Mouse (Mus musculus) MEL (cell line): ENCODE measurements at regions not wholly inside any gene's neighbourhood (a gene's known extent, or its start where the extent isn't known, plus 50 kb on each side); places are given as distances from the start of the nearest gene placed in this dataset.

ENCODE experiments used
- DNase-seq: peaks from one replicate; pipeline ENCODE4 v3.0.0; 2011; ENCODE audit warnings: low read depth, low spot score
- H3K27ac ChIP-seq: 2 replicates; pipeline ENCODE4 v1.5.1; 2012; ENCODE audit warnings: low read depth, mild to moderate bottlenecking, control low read depth, low read length, moderate library complexity; ENCODE audit not compliant: control insufficient read depth
- H3K27me3 ChIP-seq, 2 experiments: fragments of 150-350 bp in 1 of 2; sonication (generic) in 1 of 2; 2 replicates each; pipeline ENCODE4 v1.6.1; 2012; ENCODE audit warnings: low read length in 2 of 2, mild to moderate bottlenecking in 2 of 2, improper control_type of control experiment in 1 of 2, moderate library complexity in 1 of 2; ENCODE audit not compliant: insufficient read depth in 2 of 2, control insufficient read depth in 1 of 2
- H3K36me3 ChIP-seq, 2 experiments: 2 replicates each; pipeline ENCODE4 v1.6.1; 2012 to 2014; ENCODE audit warnings: low read length in 2 of 2, improper control_type of control experiment in 1 of 2, inconsistent platforms in 1 of 2, mild to moderate bottlenecking in 1 of 2; ENCODE audit not compliant: insufficient read depth in 2 of 2, control insufficient read depth in 1 of 2
- H3K4me1 ChIP-seq, 2 experiments: fragments of 150-350 bp in 1 of 2; sonication (generic) in 1 of 2; 2 replicates each; pipeline ENCODE4 v1.6.1; 2012; ENCODE audit warnings: low read length in 2 of 2, improper control_type of control experiment in 1 of 2, mild to moderate bottlenecking in 1 of 2; ENCODE audit not compliant: insufficient read depth in 2 of 2, control insufficient read depth in 1 of 2
- H3K4me3 ChIP-seq, 2 experiments: fragments of 150-350 bp in 1 of 2; sonication (generic) in 1 of 2; 2 replicates each; pipeline ENCODE4 v1.5.1; 2012; ENCODE audit warnings: low read depth in 2 of 2, low read length in 2 of 2, mild to moderate bottlenecking in 2 of 2, moderate library complexity in 2 of 2, control low read depth in 1 of 2, improper control_type of control experiment in 1 of 2; ENCODE audit not compliant: control insufficient read depth in 1 of 2, insufficient read depth in 1 of 2
- H3K79me2 ChIP-seq: 2 replicates; pipeline ENCODE4 v1.6.1; 2012; ENCODE audit warnings: mild to moderate bottlenecking, low read length, moderate library complexity; ENCODE audit not compliant: control insufficient read depth, poor library complexity, insufficient read depth
- H3K9ac ChIP-seq: 2 replicates; pipeline ENCODE4 v1.6.1; 2012; ENCODE audit warnings: low read depth, mild to moderate bottlenecking, control low read depth, low read length, moderate library complexity; ENCODE audit not compliant: control insufficient read depth, poor library complexity, severe bottlenecking
- H3K9me3 ChIP-seq: fragments of 150-350 bp; sonication (generic); replicated peaks from 2 replicates; pipeline ENCODE4 v1.6.1; 2012; ENCODE audit warnings: mild to moderate bottlenecking, low read length, improper control_type of control experiment, moderate library complexity; ENCODE audit not compliant: insufficient read depth
- CTCF ChIP-seq, 3 experiments: IDR thresholded peaks in 2 of 3; conservative IDR thresholded peaks in 1 of 3; 2 replicates each; pipeline ENCODE4 v1.5.1; 2011 to 2012; ENCODE audit warnings: low read length in 3 of 3, low read depth in 2 of 3, mild to moderate bottlenecking in 2 of 3, improper control_type of control experiment in 1 of 3, inconsistent platforms in 1 of 3, mixed read lengths in 1 of 3, moderate library complexity in 1 of 3; ENCODE audit not compliant: control insufficient read depth in 1 of 3, insufficient read depth in 1 of 3, poor library complexity in 1 of 3, severe bottlenecking in 1 of 3
- E2F4 ChIP-seq: IDR thresholded peaks from 2 replicates; pipeline ENCODE4 v1.6.1; 2011; ENCODE audit warnings: low read depth, low read length, improper control_type of control experiment, borderline replicate concordance
- EP300 ChIP-seq, 2 experiments: IDR thresholded peaks; 2 replicates each; pipeline ENCODE4 v1.6.1; 2011; ENCODE audit warnings: improper control_type of control experiment in 2 of 2, low read length in 2 of 2, low read depth in 1 of 2, mild to moderate bottlenecking in 1 of 2
- ETS1 ChIP-seq: IDR thresholded peaks from 2 replicates; pipeline ENCODE4 v1.6.1; 2012; ENCODE audit warnings: low read depth, mild to moderate bottlenecking, inconsistent platforms, low read length, improper control_type of control experiment, moderate library complexity
- HCFC1 ChIP-seq: IDR thresholded peaks from 2 replicates; pipeline ENCODE4 v1.6.1; 2012; ENCODE audit warnings: low read depth, mild to moderate bottlenecking, inconsistent platforms, low read length, improper control_type of control experiment, moderate library complexity
- JUND ChIP-seq: IDR thresholded peaks from 2 replicates; pipeline ENCODE4 v1.6.1; 2011; ENCODE audit warnings: low read depth, mild to moderate bottlenecking, improper control_type of control experiment, low read length
- MAZ ChIP-seq: IDR thresholded peaks from 2 replicates; pipeline ENCODE4 v1.6.1; 2012; ENCODE audit warnings: low read depth, mild to moderate bottlenecking, inconsistent platforms, low read length, improper control_type of control experiment
- MEF2A ChIP-seq: IDR thresholded peaks from 2 replicates; pipeline ENCODE4 v1.6.1; 2014; ENCODE audit warnings: low read depth, mild to moderate bottlenecking, inconsistent platforms, low read length, improper control_type of control experiment; ENCODE audit not compliant: poor library complexity, insufficient replicate concordance, severe bottlenecking; ENCODE audit errors: extremely low read depth
- MYC ChIP-seq: IDR thresholded peaks from 2 replicates; pipeline ENCODE4 v1.6.1; 2011; ENCODE audit warnings: low read depth, mild to moderate bottlenecking, low read length, improper control_type of control experiment, moderate library complexity
- SIN3A ChIP-seq: IDR thresholded peaks from 2 replicates; pipeline ENCODE4 v1.6.1; 2012; ENCODE audit warnings: low read length, improper control_type of control experiment, inconsistent platforms
- SMC3 ChIP-seq: IDR thresholded peaks from 2 replicates; pipeline ENCODE4 v1.6.1; 2011; ENCODE audit warnings: low read depth, low read length, improper control_type of control experiment
- UBTF ChIP-seq: IDR thresholded peaks from 2 replicates; pipeline ENCODE4 v1.6.1; 2012; ENCODE audit warnings: low read depth, mild to moderate bottlenecking, inconsistent platforms, low read length, improper control_type of control experiment, moderate library complexity, borderline replicate concordance; ENCODE audit not compliant: insufficient read depth
- USF2 ChIP-seq, 2 experiments: IDR thresholded peaks; 2 replicates each; pipeline ENCODE4 v1.6.1; 2011 to 2012; ENCODE audit warnings: improper control_type of control experiment in 2 of 2, low read length in 2 of 2, borderline replicate concordance in 1 of 2, inconsistent platforms in 1 of 2, low read depth in 1 of 2, mild to moderate bottlenecking in 1 of 2; ENCODE audit not compliant: insufficient read depth in 1 of 2
- ZC3H11A ChIP-seq: IDR thresholded peaks from 2 replicates; pipeline ENCODE4 v1.6.1; 2012; ENCODE audit warnings: low read depth, mild to moderate bottlenecking, inconsistent platforms, low read length, improper control_type of control experiment
- ZKSCAN1 ChIP-seq: IDR thresholded peaks from 2 replicates; pipeline ENCODE4 v1.6.1; 2012; ENCODE audit warnings: low read depth, mild to moderate bottlenecking, inconsistent platforms, low read length, improper control_type of control experiment, moderate library complexity

DNA sequence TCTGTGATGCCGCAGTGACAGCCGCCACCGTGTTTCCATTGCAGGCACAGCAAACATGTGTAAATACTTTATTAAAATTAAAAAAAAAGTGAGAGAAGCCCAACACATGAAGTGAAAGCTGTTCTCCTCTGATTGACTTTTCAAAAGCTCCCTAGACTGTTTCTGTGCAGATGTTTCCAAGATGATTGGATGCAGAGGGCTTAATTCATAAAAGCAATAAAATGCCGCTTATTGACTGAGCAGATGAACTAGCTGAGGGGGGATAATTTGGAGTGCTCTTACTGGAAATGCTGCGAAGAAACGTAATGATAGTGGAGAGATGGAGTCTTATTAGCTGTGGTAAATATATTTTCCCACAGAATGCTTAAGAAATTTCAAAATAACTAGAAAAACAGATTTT, 170.4 kb downstream of the Rnf144a start:
- Histone ChIP-seq H3K9me3 (no peaks in the 10 kb centered on the region), H3K9ac (no peak overlapping the region), H3K4me1 (no peaks in the 10 kb centered on the region), H3K27me3 (no peaks in the 10 kb centered on the region), H3K27ac (no peak overlapping the region), H3K36me3 (no peaks in the 10 kb centered on the region), H3K4me3 (no peak overlapping the region), H3K79me2 (no peaks in the 10 kb centered on the region)
- TF ChIP-seq CTCF (IDR thresholded peaks at IDR 0.05 in 2 of 3, conservative IDR thresholded peaks at IDR 0.05 in 1 of 3; ENCODE audit: control insufficient read depth in 1 of 3, insufficient read depth in 1 of 3, low read depth in 2 of 3, low read length in 3 of 3, poor library complexity in 1 of 3, severe bottlenecking in 1 of 3) (no peak), SMC3 (no peak), MYC (no peak), ZC3H11A (no peak), EP300 (IDR thresholded peaks at IDR 0.05; ENCODE audit: low read depth in 1 of 2, low read length in 2 of 2) (no peak), ETS1 (no peak)
- no peak for DNase-seq

DNA sequence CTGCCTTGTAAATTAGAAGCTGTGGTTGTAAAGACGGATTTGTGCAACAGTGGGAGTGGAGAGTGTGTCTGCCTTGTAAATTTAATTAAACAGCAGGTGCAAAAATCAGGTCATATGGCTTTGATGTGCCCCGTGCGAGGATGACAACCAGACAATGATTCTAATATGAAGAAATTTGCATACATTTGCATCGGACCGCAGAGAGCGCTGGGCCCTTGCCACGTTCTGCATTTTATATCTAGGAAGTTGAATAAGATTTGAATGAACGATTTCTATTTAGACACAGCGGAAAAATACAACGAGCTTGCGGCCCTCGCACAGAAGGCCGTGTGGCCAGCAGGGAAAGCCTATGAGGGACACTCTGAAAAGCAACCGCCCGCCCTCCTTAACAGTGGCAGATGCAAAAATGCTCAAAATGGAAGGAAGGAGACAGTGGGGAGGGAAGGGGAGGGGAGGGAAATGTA, 187.5 kb downstream of the Rnf144a start:
- H3K4me1 ChIP-seq, result no peaks in the 10 kb centered on the region
- H3K79me2 ChIP-seq, result no peaks in the 10 kb centered on the region
- no peaks in the 10 kb centered on the region for H3K9me3 ChIP-seq
- H3K36me3 ChIP-seq, result no peaks in the 10 kb centered on the region
- no peaks in the 10 kb centered on the region for H3K27me3 ChIP-seq
- H3K27ac ChIP-seq, result no peak overlapping the region
- TF ChIP-seq ZKSCAN1, result no peak
- TF ChIP-seq SMC3, result no peak
- TF ChIP-seq E2F4, result no peak
- no peak for TF ChIP-seq MYC
- TF ChIP-seq USF2 (IDR thresholded peaks at IDR 0.05; ENCODE audit: borderline replicate concordance in 1 of 2, insufficient read depth in 1 of 2, low read depth in 1 of 2, low read length in 2 of 2), result no peak
- no peak for TF ChIP-seq MAZ
- TF ChIP-seq UBTF, result no peak
- TF ChIP-seq JUND, result no peak
- no peak for TF ChIP-seq SIN3A
- TF ChIP-seq MEF2A, result no peak
- no peak for TF ChIP-seq HCFC1
- no peak overlapping the region for H3K9ac ChIP-seq
- no peak overlapping the region for H3K4me3 ChIP-seq
- no peak for DNase-seq
